Mouse (Mus musculus) thymus, adult 18-20 months (tissue): Measurements from ENCODE around the gene Ghr.

Source experiments
- DNase-seq, 2 experiments: peaks; one replicate each; pipeline ENCODE4 v3.0.0; 2022; ENCODE audit warnings: mixed read lengths in 2 of 2

Gene Ghr

GRCm38 (mm10) chr15:3582807-3583636 is at the start of gene Ghr:
Gene Ghr (minus strand): TSS chr15:3583492.
- DNase-seq = peak; percentile 30 to 31

- DNase-seq = no peak
Observed at GRCm38 (mm10) chr15:3622746-3623145, 39.5 kb upstream of the Ghr start.

GRCm38 (mm10) chr15:3620368-3620767 is 37.1 kb upstream of the Ghr start:
- no peak for DNase-seq

- no peak for DNase-seq
Observed at GRCm38 (mm10) chr15:3618311-3618710, 35.0 kb upstream of the Ghr start.

- DNase-seq = no peak
Observed at GRCm38 (mm10) chr15:3611961-3612360, 28.7 kb upstream of the Ghr start.

GRCm38 (mm10) chr15:3607951-3608350 is 24.7 kb upstream of the Ghr start:
- DNase-seq = no peak

GRCm38 (mm10) chr15:3602098-3602486 is 18.8 kb upstream of the Ghr start:
- no peak for DNase-seq

- DNase-seq = no peak
Observed at GRCm38 (mm10) chr15:3601422-3602097, 18.3 kb upstream of the Ghr start.

GRCm38 (mm10) chr15:3587879-3588278 is 4.6 kb upstream of the Ghr start:
- no peak for DNase-seq

GRCm38 (mm10) chr15:3584361-3584760 is 1.1 kb upstream of the Ghr start:
- no peak for DNase-seq

- peak in 1 of 2 experiments; percentile 2 for DNase-seq
Observed at GRCm38 (mm10) chr15:3581861-3582806, 1.2 kb downstream of the Ghr start.

GRCm38 (mm10) chr15:3581337-3581736 is 2.0 kb downstream of the Ghr start:
- no peak for DNase-seq

GRCm38 (mm10) chr15:3580216-3580615 is 3.1 kb downstream of the Ghr start:
- DNase-seq = no peak

GRCm38 (mm10) chr15:3578286-3578980 is 4.9 kb downstream of the Ghr start:
- DNase-seq = no peak

GRCm38 (mm10) chr15:3569178-3569903 is 14.0 kb downstream of the Ghr start:
- DNase-seq = no peak

GRCm38 (mm10) chr15:3564570-3564969 is 18.7 kb downstream of the Ghr start:
- no peak for DNase-seq

- DNase-seq = no peak
Observed at GRCm38 (mm10) chr15:3563929-3564516, 19.3 kb downstream of the Ghr start.

GRCm38 (mm10) chr15:3563473-3563872 is 19.8 kb downstream of the Ghr start:
- DNase-seq = no peak

GRCm38 (mm10) chr15:3558524-3558923 is 24.8 kb downstream of the Ghr start:
- no peak for DNase-seq

GRCm38 (mm10) chr15:3544289-3544688 is 39.0 kb downstream of the Ghr start:
- DNase-seq = no peak

- no peak for DNase-seq
Observed at GRCm38 (mm10) chr15:3536309-3536900, 46.9 kb downstream of the Ghr start.
